Mouse (Mus musculus): Measurements from ENCODE around the gene Cul5. TPM values are rescaled to one million over a fixed set of nuclear protein-coding genes. Genes with fewer than 3 reads are reported as not detected.
A peak's percentile ranks its signal among the peaks of the same experiment; 100 is the strongest.

The Cul5 gene
- polyA plus RNA-seq, 1 experiment: 20.7 TPM

- Histone ChIP-seq H3K4me1 (ENCODE audit: control insufficient read depth, insufficient read depth, low read length) (peaks cover 9% of the 10 kb centered on the region), H3K27me3 (ENCODE audit: control insufficient read depth, insufficient read depth, low read length) (no peaks in the 10 kb centered on the region), H3K27ac (ENCODE audit: insufficient read depth, low read length) (no peak overlapping the region), H3K4me3 (replicated peaks; ENCODE audit: insufficient read depth, low read depth, low read length) (no peak overlapping the region)
- WGBS: 83% methylated on average over 5 of the region's 5 CpGs
- TF ChIP-seq CTCF (IDR thresholded peaks at IDR 0.05; ENCODE audit: borderline replicate concordance, insufficient read depth, low read depth, low read length): no peak
- no peak for TF ChIP-seq POLR2A (IDR thresholded peaks at IDR 0.05; ENCODE audit: borderline replicate concordance, insufficient read depth, low read length)
- DNase-seq: no peak
Measured at GRCm38 (mm10) chr9:53604954-53605353, 64.9 kb downstream of the Cul5 start.

- Histone ChIP-seq H3K27ac (ENCODE audit: insufficient read depth, low read length) (no peak overlapping the region), H3K4me1 (ENCODE audit: control insufficient read depth, insufficient read depth, low read length) (peaks cover 9% of the 10 kb centered on the region), H3K4me3 (replicated peaks; ENCODE audit: insufficient read depth, low read depth, low read length) (no peak overlapping the region), H3K27me3 (ENCODE audit: control insufficient read depth, insufficient read depth, low read length) (no peaks in the 10 kb centered on the region)
- TF ChIP-seq POLR2A (IDR thresholded peaks at IDR 0.05; ENCODE audit: borderline replicate concordance, insufficient read depth, low read length) (no peak), CTCF (IDR thresholded peaks at IDR 0.05; ENCODE audit: borderline replicate concordance, insufficient read depth, low read depth, low read length) (no peak)
- 82% methylated on average over 3 of the region's 3 CpGs for WGBS
- DNase-seq: no peak
Measured at GRCm38 (mm10) chr9:53603849-53604248, 66.0 kb downstream of the Cul5 start.

GRCm38 (mm10) chr9:53603384-53603783 is 66.4 kb downstream of the Cul5 start:
- H3K27me3 ChIP-seq (ENCODE audit: control insufficient read depth, insufficient read depth, low read length): no peaks in the 10 kb centered on the region
- 97% methylated on average over 1 of the region's 1 CpGs for WGBS
- no peak for DNase-seq

GRCm38 (mm10) chr9:53601541-53601940 is 68.3 kb downstream of the Cul5 start:
- 97% methylated on average over 2 of the region's 2 CpGs for WGBS

More at GRCm38 (mm10) chr9:53603384-53603783, 66.4 kb downstream of the Cul5 start:
- TF ChIP-seq CTCF (IDR thresholded peaks at IDR 0.05; ENCODE audit: borderline replicate concordance, insufficient read depth, low read depth, low read length): no peak
- no peak overlapping the region for H3K4me3 ChIP-seq (replicated peaks; ENCODE audit: insufficient read depth, low read depth, low read length)
- H3K4me1 ChIP-seq (ENCODE audit: control insufficient read depth, insufficient read depth, low read length): peaks cover 9% of the 10 kb centered on the region
- no peak overlapping the region for H3K27ac ChIP-seq (ENCODE audit: insufficient read depth, low read length)

GRCm38 (mm10) chr9:53598631-53599030 is 71.2 kb downstream of the Cul5 start:
- no peak overlapping the region for H3K27ac ChIP-seq (ENCODE audit: insufficient read depth, low read length)
- H3K4me3 ChIP-seq (replicated peaks; ENCODE audit: insufficient read depth, low read depth, low read length): no peak overlapping the region
- H3K27me3 ChIP-seq (ENCODE audit: control insufficient read depth, insufficient read depth, low read length): no peaks in the 10 kb centered on the region
- TF ChIP-seq POLR2A (IDR thresholded peaks at IDR 0.05; ENCODE audit: borderline replicate concordance, insufficient read depth, low read length) (no peak), CTCF (IDR thresholded peaks at IDR 0.05; ENCODE audit: borderline replicate concordance, insufficient read depth, low read depth, low read length) (no peak)
- 72% methylated on average over 6 of the region's 6 CpGs for WGBS
- H3K4me1 ChIP-seq (ENCODE audit: control insufficient read depth, insufficient read depth, low read length): no peaks in the 10 kb centered on the region; the same call in 1 of the 2 replicates
- no peak for DNase-seq

More at GRCm38 (mm10) chr9:53601541-53601940, 68.3 kb downstream of the Cul5 start:
- no peak for DNase-seq
- Histone ChIP-seq H3K4me1 (ENCODE audit: control insufficient read depth, insufficient read depth, low read length) (peaks cover 9% of the 10 kb centered on the region), H3K27ac (ENCODE audit: insufficient read depth, low read length) (no peak overlapping the region), H3K27me3 (ENCODE audit: control insufficient read depth, insufficient read depth, low read length) (no peaks in the 10 kb centered on the region), H3K4me3 (replicated peaks; ENCODE audit: insufficient read depth, low read depth, low read length) (no peak overlapping the region)
- TF ChIP-seq POLR2A (IDR thresholded peaks at IDR 0.05; ENCODE audit: borderline replicate concordance, insufficient read depth, low read length) (no peak), CTCF (IDR thresholded peaks at IDR 0.05; ENCODE audit: borderline replicate concordance, insufficient read depth, low read depth, low read length) (no peak)

GRCm38 (mm10) chr9:53596971-53597600 is 72.7 kb downstream of the Cul5 start:
- TF ChIP-seq POLR2A (IDR thresholded peaks at IDR 0.05; ENCODE audit: borderline replicate concordance, insufficient read depth, low read length) (no peak), CTCF (IDR thresholded peaks at IDR 0.05; ENCODE audit: borderline replicate concordance, insufficient read depth, low read depth, low read length) (no peak)
- H3K27me3 ChIP-seq (ENCODE audit: control insufficient read depth, insufficient read depth, low read length): no peaks in the 10 kb centered on the region
- 92% methylated on average over 4 of the region's 4 CpGs for WGBS
- no peak overlapping the region for H3K4me3 ChIP-seq (replicated peaks; ENCODE audit: insufficient read depth, low read depth, low read length)
- H3K27ac ChIP-seq (ENCODE audit: insufficient read depth, low read length): no peak overlapping the region
- peaks cover under 1% of the 10 kb centered on the region for H3K4me1 ChIP-seq (ENCODE audit: control insufficient read depth, insufficient read depth, low read length)
- no peak for DNase-seq

GRCm38 (mm10) chr9:53594764-53595163 is 75.0 kb downstream of the Cul5 start:
- H3K4me3 ChIP-seq (replicated peaks; ENCODE audit: insufficient read depth, low read depth, low read length): no peak overlapping the region
- peak; percentile 31 to 49 for DNase-seq
- 3% methylated on average over 3 of the region's 3 CpGs for WGBS

GRCm38 (mm10) chr9:53581870-53582269 is 87.9 kb downstream of the Cul5 start:
- TF ChIP-seq POLR2A (IDR thresholded peaks at IDR 0.05; ENCODE audit: borderline replicate concordance, insufficient read depth, low read length) (no peak), CTCF (IDR thresholded peaks at IDR 0.05; ENCODE audit: borderline replicate concordance, insufficient read depth, low read depth, low read length) (no peak)
- H3K27ac ChIP-seq (ENCODE audit: insufficient read depth, low read length): no peak overlapping the region

More at GRCm38 (mm10) chr9:53594764-53595163, 75.0 kb downstream of the Cul5 start:
- peaks cover 3% of the 10 kb centered on the region for H3K4me1 ChIP-seq (ENCODE audit: control insufficient read depth, insufficient read depth, low read length)
- no peaks in the 10 kb centered on the region for H3K27me3 ChIP-seq (ENCODE audit: control insufficient read depth, insufficient read depth, low read length)
- TF ChIP-seq CTCF (IDR thresholded peaks at IDR 0.05; ENCODE audit: borderline replicate concordance, insufficient read depth, low read depth, low read length) (peak; percentile 58), POLR2A (IDR thresholded peaks at IDR 0.05; ENCODE audit: borderline replicate concordance, insufficient read depth, low read length) (no peak)
- H3K27ac ChIP-seq (ENCODE audit: insufficient read depth, low read length): no peak overlapping the region

More at GRCm38 (mm10) chr9:53581870-53582269, 87.9 kb downstream of the Cul5 start:
- H3K27me3 ChIP-seq (ENCODE audit: control insufficient read depth, insufficient read depth, low read length): no peaks in the 10 kb centered on the region
- H3K4me3 ChIP-seq (replicated peaks; ENCODE audit: insufficient read depth, low read depth, low read length): no peak overlapping the region
- WGBS: 12% methylated on average over 4 of the region's 4 CpGs
- DNase-seq: peak; percentile 68 to 77
- no peaks in the 10 kb centered on the region; the same call in 1 of the 2 replicates for H3K4me1 ChIP-seq (ENCODE audit: control insufficient read depth, insufficient read depth, low read length)
